Mouse (Mus musculus): ENCODE measurements at regions not wholly inside any gene's neighbourhood (a gene's known extent, or its start where the extent isn't known, plus 50 kb on each side); places are given as distances from the start of the nearest gene placed in this dataset.

- TF ChIP-seq GATA1 (IDR thresholded peaks at IDR 0.05; ENCODE audit: borderline replicate concordance, low read length): no peak
- no peak for TF ChIP-seq FLI1 (IDR thresholded peaks at IDR 0.05; ENCODE audit: low read length)
These were observed 145.4 kb upstream of the Nr4a3 start for GRCm38 (mm10) chr4:47899579-47899978.
